Mouse (Mus musculus) kidney, adult 9 months (tissue): ENCODE data around the gene Tmcc3.

ENCODE experiments used
- DNase-seq: peaks from one replicate; pipeline ENCODE4 v3.0.0; 2022

Gene Tmcc3

GRCm38 (mm10) chr10:94311511-94312006 lies at the start of gene Tmcc3:
Tmcc3 (plus strand) TSS chr10:94311949.
- peak; percentile 14 for DNase-seq

DNA sequence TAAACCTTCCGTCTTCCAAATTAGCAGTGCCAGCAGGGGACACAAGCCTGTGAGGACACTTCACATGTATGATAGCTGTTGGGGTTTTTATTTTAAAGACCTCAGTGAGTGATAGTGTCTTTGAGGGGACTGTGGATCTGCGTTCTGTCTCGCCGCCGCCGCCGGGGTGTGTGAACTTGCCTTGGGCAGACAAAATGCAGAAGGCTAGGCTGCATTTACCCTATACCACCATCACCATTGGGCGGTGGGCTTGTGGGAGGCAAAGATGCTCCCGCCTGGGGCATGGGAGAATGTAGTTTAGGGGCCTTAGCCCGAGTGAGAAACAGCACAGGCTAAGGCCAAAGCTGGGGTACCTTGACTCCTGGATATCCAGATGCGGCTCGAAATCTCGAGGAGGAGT lies 49.1 kb upstream of the Tmcc3 start:
- DNase-seq, result no peak

DNA sequence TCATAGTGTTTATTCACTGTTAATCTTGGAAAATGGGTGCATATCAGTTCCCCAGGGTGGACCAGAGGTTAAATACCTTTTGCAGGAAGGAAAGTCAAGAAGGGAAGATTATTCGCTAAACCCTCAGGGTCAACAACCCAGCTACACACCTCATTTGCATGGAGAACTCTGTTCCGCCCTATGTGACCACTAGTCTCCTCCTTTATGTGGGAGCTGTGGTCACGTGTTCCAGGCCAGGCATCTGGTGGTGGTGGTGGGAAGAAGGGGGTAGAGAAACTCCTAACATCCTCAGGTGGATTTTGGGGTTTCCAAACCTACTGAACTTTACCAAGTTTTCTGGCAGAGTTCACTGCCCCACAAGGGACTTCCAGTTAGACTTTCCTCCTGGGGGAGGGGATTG lies 48.5 kb upstream of the Tmcc3 start:
- DNase-seq, result no peak

DNA sequence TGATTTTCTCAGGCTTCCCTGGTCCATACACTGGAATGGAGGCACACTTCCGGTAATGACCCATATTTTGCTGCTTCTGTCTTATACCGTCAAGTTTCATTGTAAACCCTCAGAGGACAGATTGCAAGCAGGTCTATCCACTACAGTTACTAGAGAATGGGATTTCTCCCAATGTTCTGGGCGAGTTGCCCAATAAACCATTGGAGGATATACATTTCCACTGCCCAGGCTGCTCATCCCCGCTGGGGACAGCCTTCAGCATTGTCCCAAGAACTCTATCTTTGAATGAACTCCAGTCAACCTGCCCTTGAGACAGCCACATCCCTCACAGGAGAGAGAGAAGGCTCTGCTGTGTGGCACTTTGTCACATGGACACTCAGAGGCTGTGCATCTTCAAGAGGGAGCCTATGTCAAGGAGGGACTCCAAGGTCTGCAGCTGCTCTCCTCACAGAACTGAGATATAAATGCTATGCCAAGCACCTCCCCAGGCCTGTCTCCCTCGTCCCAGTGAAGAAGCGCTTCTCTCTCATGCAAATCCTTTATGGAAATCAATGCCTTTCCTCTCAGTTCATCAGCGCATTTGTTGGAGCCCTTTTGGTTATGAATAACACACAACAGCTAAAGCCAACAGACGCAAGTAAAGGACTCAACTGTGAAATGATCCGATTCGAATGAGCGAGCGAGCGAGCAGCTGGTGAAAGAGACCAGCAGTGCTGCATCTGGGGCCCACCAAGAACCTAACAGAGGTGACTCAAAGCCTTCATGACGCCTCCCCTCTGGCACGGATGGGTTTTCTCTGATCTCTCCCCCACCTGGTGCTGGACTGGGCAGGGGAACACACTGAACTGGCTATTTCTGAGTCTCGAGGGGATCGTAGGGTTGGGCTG lies 45.9 kb upstream of the Tmcc3 start:
- no peak for DNase-seq

DNA sequence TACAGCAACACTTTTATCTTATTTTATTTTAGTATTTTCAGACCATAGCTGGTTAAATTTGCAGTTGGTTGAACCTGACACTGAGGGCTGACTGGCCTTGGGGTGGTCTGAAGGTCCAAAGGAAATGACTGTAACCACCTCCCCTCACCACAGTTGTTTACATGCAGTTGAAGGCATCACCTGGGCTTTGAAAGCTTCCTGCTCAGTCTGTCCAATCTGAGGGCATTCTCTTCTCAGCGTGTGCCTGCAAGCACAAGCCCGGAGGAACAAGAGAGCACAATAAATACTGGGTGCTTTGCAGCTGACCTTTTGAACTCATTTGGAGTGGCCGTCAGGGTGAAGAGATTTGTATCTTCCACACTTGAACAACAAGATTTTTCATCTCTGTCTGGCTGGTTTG lies 36.4 kb upstream of the Tmcc3 start:
- DNase-seq, result no peak

GRCm38 (mm10) chr10:94276511-94276910 lies 35.2 kb upstream of the Tmcc3 start:
- DNase-seq, result no peak

- DNase-seq, result peak; percentile 17
These were observed 29.6 kb upstream of the Tmcc3 start for GRCm38 (mm10) chr10:94282179-94282578.

DNA sequence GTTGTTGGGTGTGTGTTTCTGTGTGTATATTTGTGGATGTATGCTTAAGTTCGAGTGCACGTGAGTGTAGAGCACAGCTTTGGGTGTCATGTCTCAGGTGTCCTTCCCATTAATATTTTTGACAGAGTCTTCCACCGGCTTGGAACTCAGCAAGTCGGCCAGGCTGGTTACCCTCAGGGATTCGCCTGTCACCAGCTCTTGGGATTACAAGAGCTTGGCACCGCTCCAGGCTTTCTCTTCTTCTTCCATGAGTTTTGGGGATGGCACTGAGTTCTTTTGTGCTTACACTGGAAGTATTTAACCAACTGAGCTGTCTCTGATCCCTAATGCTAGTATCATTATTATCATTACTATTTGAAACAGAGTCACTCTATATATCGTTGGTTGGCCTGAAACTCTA lies 29.0 kb upstream of the Tmcc3 start:
- no peak for DNase-seq

DNA sequence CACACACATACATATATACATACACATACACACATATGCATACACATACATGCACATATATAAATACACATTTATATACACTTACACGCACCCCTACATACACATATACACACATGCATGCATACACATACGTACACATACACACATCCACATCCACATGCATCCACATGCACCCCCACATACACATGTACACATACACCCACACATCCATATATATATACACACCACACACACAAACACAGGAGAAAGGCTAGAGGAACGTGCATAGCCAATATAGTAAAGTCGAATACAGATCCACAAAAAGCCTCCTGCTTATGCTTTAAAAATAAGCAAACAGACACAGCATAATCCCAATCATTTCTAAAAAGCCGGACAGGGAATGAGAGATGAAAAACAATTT lies 17.3 kb upstream of the Tmcc3 start:
- no peak for DNase-seq

DNA sequence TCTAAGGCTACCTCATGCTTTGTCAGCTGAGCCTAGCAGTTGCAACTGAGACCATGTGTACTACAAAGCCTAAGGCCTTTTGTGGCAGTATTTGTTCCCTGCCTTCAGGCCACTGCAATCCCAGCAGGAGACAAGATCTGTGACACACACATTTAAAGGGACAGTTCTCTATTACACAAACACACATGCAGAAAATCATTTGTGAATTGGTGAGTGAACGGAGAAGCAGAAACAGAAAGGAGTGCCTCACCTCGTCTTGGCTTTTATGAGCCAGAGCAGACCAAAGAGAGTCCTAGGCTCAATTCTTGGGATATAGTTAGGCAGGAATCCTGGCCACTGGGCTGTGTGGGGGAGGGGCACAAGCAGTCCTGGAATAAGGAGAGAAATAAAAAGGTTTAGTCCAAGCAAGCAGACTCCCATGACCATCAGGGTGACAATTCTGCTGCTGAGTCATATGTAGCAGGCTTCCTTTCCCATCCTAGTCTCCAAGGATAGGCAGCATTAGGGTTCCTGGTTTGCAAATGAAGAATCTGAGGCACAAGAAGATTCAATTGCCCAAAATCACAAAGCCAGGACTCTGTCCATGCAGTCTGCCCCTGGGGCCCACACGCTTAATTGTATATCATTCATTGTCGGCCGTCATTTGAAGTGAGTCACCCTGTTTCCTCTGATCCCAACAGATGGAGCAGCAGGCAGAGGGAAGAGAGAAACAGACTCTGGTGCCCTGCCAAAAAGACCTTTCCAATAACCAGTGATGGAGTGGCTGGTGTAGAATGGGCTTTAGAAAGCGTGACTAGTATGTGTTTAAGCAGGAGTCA lies 16.6 kb upstream of the Tmcc3 start:
- no peak for DNase-seq

DNA sequence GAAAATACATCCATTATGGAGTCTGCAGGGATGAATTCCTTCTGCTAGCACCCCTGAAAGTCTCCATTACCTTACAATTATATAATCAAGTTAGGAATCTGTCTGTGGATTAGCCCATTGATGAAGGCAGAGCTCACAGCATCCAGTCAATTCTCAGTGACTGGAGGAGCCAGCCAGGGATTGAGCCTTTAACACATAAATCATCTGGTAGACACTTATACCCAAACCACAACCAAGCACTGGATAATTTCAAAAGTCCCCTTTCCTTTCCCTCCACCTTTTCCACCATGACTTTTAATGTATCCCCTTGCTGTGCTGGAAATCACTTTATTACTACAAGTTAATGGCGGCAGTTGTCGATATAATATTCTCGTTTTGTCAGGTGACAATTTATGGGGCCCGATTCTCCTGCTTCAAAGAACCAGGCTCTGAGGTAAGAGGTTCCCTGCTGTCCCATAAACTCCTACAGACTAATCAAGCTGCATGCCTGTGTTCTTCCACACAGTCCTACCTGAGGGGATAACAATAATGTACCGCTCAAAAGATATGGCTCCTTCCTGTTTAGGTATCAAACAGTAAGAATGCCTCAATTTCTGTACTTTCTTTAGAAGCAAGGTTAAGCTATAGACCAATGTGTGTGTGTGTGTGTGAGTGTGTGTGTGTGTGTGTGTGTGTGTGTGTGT lies 15.7 kb upstream of the Tmcc3 start:
- DNase-seq, result no peak

DNA sequence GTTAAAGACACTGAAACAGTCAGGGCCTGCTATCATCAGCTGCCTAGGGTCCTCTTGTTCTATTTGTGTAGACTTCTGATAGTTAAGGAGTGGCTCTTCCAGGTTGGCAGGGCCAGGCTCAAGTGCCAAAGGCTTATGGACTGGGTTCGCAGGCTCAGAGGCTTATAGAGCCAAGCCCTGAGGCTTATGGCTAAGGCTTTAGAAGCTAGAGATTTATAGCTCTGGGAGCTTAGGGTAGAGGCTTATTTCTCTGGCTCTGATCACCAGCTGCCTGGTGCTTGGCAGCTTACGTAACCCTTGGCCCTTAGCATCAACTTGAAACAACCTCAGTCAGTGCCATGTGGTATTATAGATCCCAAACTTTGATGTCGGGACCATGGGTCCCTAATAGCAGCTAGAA lies 13.3 kb upstream of the Tmcc3 start, which contains the start of gene Gm4792:
Gm4792 (minus strand) TSS at position 233 of the 400 bp plus-strand sequence.
- DNase-seq, result no peak

GRCm38 (mm10) chr10:94299301-94299700 lies 12.4 kb upstream of the Tmcc3 start:
- DNase-seq, result peak; percentile 38

DNA sequence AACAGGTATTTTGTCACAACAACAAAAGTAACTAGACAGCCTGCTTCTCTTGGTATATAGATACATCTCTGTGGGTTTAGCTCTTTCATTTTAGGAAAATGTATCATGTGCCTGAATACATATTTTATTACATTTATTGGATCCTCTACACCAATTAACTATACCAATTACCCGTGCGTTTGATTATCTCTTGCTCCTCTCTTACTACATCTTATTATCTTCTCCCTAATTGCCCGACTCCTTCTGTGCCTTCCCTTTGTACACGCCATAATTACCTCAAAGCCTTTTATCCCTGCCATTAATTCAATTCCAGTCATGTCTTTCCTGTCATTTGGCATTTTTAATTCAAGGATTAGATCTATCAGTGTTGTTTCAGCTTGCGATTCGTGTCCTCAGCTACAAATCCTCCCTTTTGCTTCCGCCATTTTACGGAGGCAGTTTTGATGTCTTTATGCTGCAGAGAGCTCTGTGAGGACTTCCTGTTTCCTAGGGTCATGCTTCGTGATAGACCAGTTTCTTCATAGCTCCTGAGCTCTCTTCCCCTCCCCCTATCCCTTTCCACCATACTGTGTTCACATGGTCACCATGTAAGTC lies 7.6 kb upstream of the Tmcc3 start:
- DNase-seq, result no peak

- no peak for DNase-seq
These were observed 6.2 kb upstream of the Tmcc3 start for GRCm38 (mm10) chr10:94305526-94305925.

DNA sequence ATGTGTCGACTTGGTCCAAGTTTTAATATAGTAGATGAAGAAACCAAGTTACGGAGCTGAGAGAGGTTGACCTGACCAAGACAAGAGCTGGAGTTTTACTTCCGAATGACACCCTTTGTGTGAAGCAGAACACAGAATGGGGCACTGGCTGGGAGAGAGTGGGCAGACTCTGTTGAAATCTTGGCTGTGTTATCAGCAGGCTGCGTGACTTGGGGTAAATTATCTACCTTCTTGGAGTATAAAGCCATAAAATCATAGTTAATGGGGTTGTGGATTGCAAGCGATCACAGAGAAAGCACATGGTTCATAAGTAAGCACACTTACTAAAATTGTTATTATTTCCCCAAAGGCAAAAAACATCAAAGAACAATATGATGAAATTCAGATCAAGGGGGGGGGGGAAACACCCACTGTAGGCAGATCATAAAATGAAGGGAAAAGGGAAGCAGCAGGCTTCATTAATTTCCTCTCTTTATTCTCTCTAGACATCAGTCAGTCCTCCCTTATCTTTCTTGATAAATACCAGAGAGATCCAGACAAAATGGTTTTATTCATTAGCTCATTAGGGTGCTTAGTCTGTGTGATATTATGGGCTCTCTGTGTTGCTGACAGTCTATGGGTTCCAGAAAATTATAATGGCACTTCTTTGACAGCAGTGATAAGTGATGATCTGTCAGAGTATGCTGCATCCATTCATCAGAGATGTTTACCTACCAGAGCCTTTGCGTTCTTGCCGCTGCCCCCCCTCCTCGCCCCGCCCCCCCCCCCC lies 1.1 kb upstream of the Tmcc3 start:
- no peak for DNase-seq

- peak; percentile 11 for DNase-seq
These were observed 412 bp downstream of the Tmcc3 start for GRCm38 (mm10) chr10:94312007-94312715.

DNA sequence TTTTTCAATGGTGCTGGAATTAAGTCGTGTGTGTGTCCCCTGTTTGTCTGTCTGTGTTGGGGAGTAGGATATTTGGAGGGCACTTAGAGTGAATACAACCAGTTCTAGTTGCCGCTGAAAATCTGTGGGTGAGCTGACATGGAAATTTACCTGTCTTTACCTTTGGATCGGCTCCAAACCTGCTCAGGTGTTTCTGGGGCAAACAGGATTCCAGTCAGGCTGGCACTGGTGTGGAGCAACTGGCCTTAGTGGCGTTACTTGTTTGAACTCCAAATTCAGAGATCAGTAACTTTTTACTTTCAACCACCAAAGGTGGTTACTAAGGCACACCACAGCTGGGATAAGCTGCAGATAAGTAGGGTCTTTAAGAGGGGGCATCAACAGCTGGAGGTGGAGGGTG lies 1.4 kb downstream of the Tmcc3 start:
- peak; percentile 60 for DNase-seq

GRCm38 (mm10) chr10:94318574-94318973 lies 6.8 kb downstream of the Tmcc3 start:
- DNase-seq, result no peak

DNA sequence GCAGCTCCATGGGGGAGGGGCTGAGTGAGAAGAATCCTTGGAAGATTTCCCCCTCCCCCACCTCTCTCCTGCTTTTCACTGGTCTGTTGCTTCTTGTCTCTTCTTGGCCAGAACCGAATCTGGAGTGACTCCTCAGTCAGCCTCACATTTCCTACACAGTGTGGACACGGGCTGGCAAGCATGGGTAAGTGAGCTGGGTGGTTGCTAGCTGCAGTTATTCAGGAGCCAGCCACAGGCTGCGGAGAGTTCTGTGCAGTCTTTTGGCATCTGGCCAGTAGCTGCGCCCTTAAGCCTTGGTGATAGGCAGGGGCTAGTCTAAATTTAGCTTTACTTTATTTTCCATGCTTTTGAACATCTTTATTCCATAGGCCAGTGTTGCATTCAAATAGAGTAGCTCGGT lies 18.2 kb downstream of the Tmcc3 start:
- DNase-seq, result peak; percentile 14
